Mouse (Mus musculus): Measurements from ENCODE around the gene Fanci. TPM values are rescaled to one million over a fixed set of nuclear protein-coding genes. Genes with fewer than 3 reads are reported as not detected.

Gene Fanci
- total RNA-seq, 2 experiments from 2014 or later, result 0.08 TPM; not detected in 1

- H3K4me3 ChIP-seq, result no peak overlapping the region
- DNase-seq, result no peak
- intact Hi-C loops (cut with DNase I), result no loop called here
- H3K27ac ChIP-seq, result no peak overlapping the region
- no peak for TF ChIP-seq CTCF (IDR thresholded peaks at IDR 0.05)
Measured at GRCm38 (mm10) chr7:79428243-79428642, 36.5 kb downstream of the Fanci start.

GRCm38 (mm10) chr7:79440035-79440434 lies 48.3 kb downstream of the Fanci start:
- Histone ChIP-seq H3K27ac (no peak overlapping the region), H3K4me3 (no peak overlapping the region)
- intact Hi-C loops (cut with DNase I), result no loop called here
- TF ChIP-seq CTCF (IDR thresholded peaks at IDR 0.05), result no peak
- DNase-seq, result no peak

- intact Hi-C loops (cut with DNase I), result no loop called here
- no peak for TF ChIP-seq CTCF (IDR thresholded peaks at IDR 0.05)
- no peak for DNase-seq
Measured at GRCm38 (mm10) chr7:79447048-79447447, 55.3 kb downstream of the Fanci start.

GRCm38 (mm10) chr7:79447486-79447885 lies 55.8 kb downstream of the Fanci start:
- DNase-seq, result no peak
- intact Hi-C loops (cut with DNase I), result no loop called here
- TF ChIP-seq CTCF (IDR thresholded peaks at IDR 0.05), result no peak
- Histone ChIP-seq H3K4me3 (no peak overlapping the region), H3K27ac (no peak overlapping the region)

More at GRCm38 (mm10) chr7:79447048-79447447, 55.3 kb downstream of the Fanci start:
- no peak overlapping the region for H3K4me3 ChIP-seq
- no peak overlapping the region for H3K27ac ChIP-seq

- no peak for TF ChIP-seq CTCF (IDR thresholded peaks at IDR 0.05)
- intact Hi-C loops (cut with DNase I), result loop anchor here (10.0 kb wide), 1 partner anchor 317 kb away; the partner anchor contains the start of gene Mfge8
- Histone ChIP-seq H3K4me3 (no peak overlapping the region), H3K27ac (no peak overlapping the region)
- DNase-seq, result no peak
Measured at GRCm38 (mm10) chr7:79461721-79462120, 70.0 kb downstream of the Fanci start.

- no peak for TF ChIP-seq CTCF (IDR thresholded peaks at IDR 0.05)
- intact Hi-C loops (cut with DNase I), result loop anchor here (10.0 kb wide), 1 partner anchor 319 kb away; the partner anchor contains the start of gene Mfge8
- no peak for DNase-seq
- no peak overlapping the region for H3K4me3 ChIP-seq
- no peak overlapping the region for H3K27ac ChIP-seq
Measured at GRCm38 (mm10) chr7:79463376-79464077, 71.8 kb downstream of the Fanci start.

GRCm38 (mm10) chr7:79464776-79465420 lies 73.2 kb downstream of the Fanci start:
- TF ChIP-seq CTCF (IDR thresholded peaks at IDR 0.05), result no peak
- intact Hi-C loops (cut with DNase I), result loop anchor here (1.0 to 10.0 kb wide), 2 partner anchors 73 to 320 kb away; partner anchors contain the start of gene Mfge8
- no peak for DNase-seq
- Histone ChIP-seq H3K27ac (peak overlapping the region; percentile 92), H3K4me3 (peak overlapping the region; percentile 97)

- intact Hi-C loops (cut with DNase I), result loop anchor here (1.0 to 10.0 kb wide), 2 partner anchors 73 to 321 kb away; partner anchors contain the start of gene Mfge8
- TF ChIP-seq CTCF (IDR thresholded peaks at IDR 0.05), result no peak
- no peak for DNase-seq
- Histone ChIP-seq H3K4me3 (peak overlapping the region; percentile 97), H3K27ac (peak overlapping the region; percentile 92)
Measured at GRCm38 (mm10) chr7:79465461-79466044, 73.8 kb downstream of the Fanci start.

- peak within 1 kb of the TSS; percentile 92 for H3K27ac ChIP-seq
- peak; percentile 99 for DNase-seq
- intact Hi-C loops (cut with DNase I), result loop anchor here (10.0 kb wide), 1 partner anchor 321 kb away; the partner anchor contains the start of gene Mfge8
- peak; percentile 11; the same call in 1 of the 2 replicates for TF ChIP-seq CTCF (IDR thresholded peaks at IDR 0.05)
- H3K4me3 ChIP-seq, result peak within 1 kb of the TSS; percentile 97
Measured at GRCm38 (mm10) chr7:79466053-79466901, 74.5 kb downstream of the Fanci start, which contains the start of gene Polg. Gene Polg (minus strand): TSS chr7:79466362.

- no peak overlapping the region for H3K27ac ChIP-seq
- no peak for TF ChIP-seq CTCF (IDR thresholded peaks at IDR 0.05)
- intact Hi-C loops (cut with DNase I), result loop anchor here (10.0 kb wide), 1 partner anchor 323 kb away; the partner anchor contains the start of gene Mfge8
- DNase-seq, result no peak
- peak overlapping the region; percentile 97 for H3K4me3 ChIP-seq
Measured at GRCm38 (mm10) chr7:79467951-79468350, 76.2 kb downstream of the Fanci start.

GRCm38 (mm10) chr7:79468994-79469393 lies 77.3 kb downstream of the Fanci start:
- Histone ChIP-seq H3K4me3 (no peak overlapping the region), H3K27ac (no peak overlapping the region)
- TF ChIP-seq CTCF (IDR thresholded peaks at IDR 0.05), result no peak
- intact Hi-C loops (cut with DNase I), result loop anchor here (10.0 kb wide), 1 partner anchor 324 kb away; the partner anchor contains the start of gene Mfge8
- no peak for DNase-seq

- no peak for TF ChIP-seq CTCF (IDR thresholded peaks at IDR 0.05)
- intact Hi-C loops (cut with DNase I), result loop anchor here (10.0 kb wide), 1 partner anchor 325 kb away; the partner anchor contains the start of gene Mfge8
- Histone ChIP-seq H3K27ac (no peak overlapping the region), H3K4me3 (no peak overlapping the region)
- DNase-seq, result no peak
Measured at GRCm38 (mm10) chr7:79469766-79470165, 78.0 kb downstream of the Fanci start.

Data from gastrocnemius, adult 2 months (tissue).